Mouse (Mus musculus) ovary, postnatal 14 days (tissue): ENCODE data around the gene Pdcd4.
A peak's percentile ranks its signal among the peaks of the same experiment; 100 is the strongest.
"Not testable (repeated sequence)": the region's sequence is repeated elsewhere in the genome, so short reads cannot be mapped to it uniquely, and the experiment has no call there.

Source experiments
- DNase-seq: peaks from one replicate; pipeline ENCODE4 v3.0.0; 2022; ENCODE audit warnings: low spot score

The Pdcd4 gene

GRCm38 (mm10) chr19:53901931-53902738 lies 10.1 kb downstream of the Pdcd4 start:
- no peak for DNase-seq

- DNase-seq: peak; percentile 89
These were observed 10.9 kb downstream of the Pdcd4 start for GRCm38 (mm10) chr19:53902739-53903487.

- peak; percentile 42 for DNase-seq
These were observed 11.7 kb downstream of the Pdcd4 start for GRCm38 (mm10) chr19:53903507-53904321.

- no peak for DNase-seq
These were observed 12.9 kb downstream of the Pdcd4 start for GRCm38 (mm10) chr19:53904833-53905480.

GRCm38 (mm10) chr19:53906033-53906702 lies 14.1 kb downstream of the Pdcd4 start:
- no peak for DNase-seq

GRCm38 (mm10) chr19:53906703-53907070 lies 14.7 kb downstream of the Pdcd4 start:
- DNase-seq: not testable (repeated sequence)

- DNase-seq: no peak
These were observed 22.9 kb downstream of the Pdcd4 start for GRCm38 (mm10) chr19:53914950-53915349.

GRCm38 (mm10) chr19:53919541-53919940 lies 27.5 kb downstream of the Pdcd4 start:
- no peak for DNase-seq

GRCm38 (mm10) chr19:53921996-53922395 lies 30.0 kb downstream of the Pdcd4 start:
- DNase-seq: not testable (repeated sequence)

GRCm38 (mm10) chr19:53925338-53925751 lies 33.3 kb downstream of the Pdcd4 start:
- no peak for DNase-seq

GRCm38 (mm10) chr19:53926705-53927104 lies 34.7 kb downstream of the Pdcd4 start:
- DNase-seq: no peak

GRCm38 (mm10) chr19:53929218-53929617 lies 37.2 kb downstream of the Pdcd4 start:
- no peak for DNase-seq

GRCm38 (mm10) chr19:53933050-53933449 lies 41.0 kb downstream of the Pdcd4 start:
- no peak for DNase-seq

- no peak for DNase-seq
These were observed 42.0 kb downstream of the Pdcd4 start for GRCm38 (mm10) chr19:53934046-53934445.

- no peak for DNase-seq
These were observed 47.4 kb downstream of the Pdcd4 start for GRCm38 (mm10) chr19:53939467-53939866.

- DNase-seq: no peak
These were observed 49.1 kb downstream of the Pdcd4 start for GRCm38 (mm10) chr19:53941139-53941538.

- DNase-seq: no peak
These were observed 50.3 kb downstream of the Pdcd4 start for GRCm38 (mm10) chr19:53942342-53942741.

- DNase-seq: peak; percentile 92
These were observed 52.1 kb downstream of the Pdcd4 start, which contains the start of the genes Shoc2 and Bbip1 for GRCm38 (mm10) chr19:53943802-53944785. TSS of gene Shoc2 (plus strand) at chr19:53944306. TSS of gene Bbip1 (minus strand) at chr19:53944627.

GRCm38 (mm10) chr19:53944786-53945169 lies 52.7 kb downstream of the Pdcd4 start:
- DNase-seq: no peak
